Mouse (Mus musculus): ENCODE results near the gene Hormad1.
"Not testable (repeated sequence)": the region's sequence is repeated elsewhere in the genome, so short reads cannot be mapped to it uniquely, and the experiment has no call there.

Gene Hormad1

GRCm38 (mm10) chr3:95561826-95562225, 2.3 kb downstream of the Hormad1 start:
- peak; percentile 44 for DNase-seq (ENCODE audit: low spot score)

GRCm38 (mm10) chr3:95569585-95569984, 10.1 kb downstream of the Hormad1 start:
- no peak for DNase-seq (ENCODE audit: low spot score)

GRCm38 (mm10) chr3:95587754-95588603, 28.5 kb downstream of the Hormad1 start:
- no peak for DNase-seq (ENCODE audit: low spot score)

- peak; percentile 99 for DNase-seq (ENCODE audit: low spot score)
Observed at GRCm38 (mm10) chr3:95588604-95589086, 29.2 kb downstream of the Hormad1 start, which contains the start of gene Golph3l. Gene Golph3l, plus strand, starts transcription at chr3:95588934.

- DNase-seq (ENCODE audit: low spot score): no peak
Observed at GRCm38 (mm10) chr3:95598734-95599133, 39.3 kb downstream of the Hormad1 start.

- no peak for DNase-seq (ENCODE audit: low spot score)
Observed at GRCm38 (mm10) chr3:95601287-95601686, 41.8 kb downstream of the Hormad1 start.

- DNase-seq (ENCODE audit: low spot score): peak; percentile 20
Observed at GRCm38 (mm10) chr3:95606096-95606495, 46.6 kb downstream of the Hormad1 start.

- DNase-seq (ENCODE audit: low spot score): no peak
Observed at GRCm38 (mm10) chr3:95609195-95609594, 49.7 kb downstream of the Hormad1 start.

GRCm38 (mm10) chr3:95613996-95614395, 54.5 kb downstream of the Hormad1 start:
- DNase-seq (ENCODE audit: low spot score): no peak

GRCm38 (mm10) chr3:95618511-95618910, 59.0 kb downstream of the Hormad1 start:
- DNase-seq (ENCODE audit: low spot score): no peak

GRCm38 (mm10) chr3:95621241-95621640, 61.8 kb downstream of the Hormad1 start:
- no peak for DNase-seq (ENCODE audit: low spot score)

- DNase-seq (ENCODE audit: low spot score): not testable (repeated sequence)
Observed at GRCm38 (mm10) chr3:95622421-95622820, 62.9 kb downstream of the Hormad1 start.

GRCm38 (mm10) chr3:95623551-95623950, 64.1 kb downstream of the Hormad1 start:
- no peak for DNase-seq (ENCODE audit: low spot score)

- DNase-seq (ENCODE audit: low spot score): not testable (repeated sequence)
Observed at GRCm38 (mm10) chr3:95623991-95624515, 64.6 kb downstream of the Hormad1 start.

- DNase-seq (ENCODE audit: low spot score): peak; percentile 99
Observed at GRCm38 (mm10) chr3:95624628-95625503, 65.4 kb downstream of the Hormad1 start, which contains the start of gene Ensa. Gene Ensa, plus strand, starts transcription at chr3:95624993.

- no peak for DNase-seq (ENCODE audit: low spot score)
Observed at GRCm38 (mm10) chr3:95627763-95628162, 68.3 kb downstream of the Hormad1 start.

- no peak for DNase-seq (ENCODE audit: low spot score)
Observed at GRCm38 (mm10) chr3:95629755-95630154, 70.3 kb downstream of the Hormad1 start.

GRCm38 (mm10) chr3:95630856-95631255, 71.4 kb downstream of the Hormad1 start:
- no peak for DNase-seq (ENCODE audit: low spot score)

GRCm38 (mm10) chr3:95631304-95631703, 71.8 kb downstream of the Hormad1 start:
- no peak for DNase-seq (ENCODE audit: low spot score)

- DNase-seq (ENCODE audit: low spot score): no peak
Observed at GRCm38 (mm10) chr3:95632648-95633588, 73.4 kb downstream of the Hormad1 start.

- no peak for DNase-seq (ENCODE audit: low spot score)
Observed at GRCm38 (mm10) chr3:95635636-95636035, 76.2 kb downstream of the Hormad1 start.
